Mouse (Mus musculus) adrenal gland, adult 8-10 months (tissue): Measurements from ENCODE around the gene Igsf9b. TPM values are rescaled to one million over a fixed set of nuclear protein-coding genes. Genes with fewer than 3 reads are reported as not detected.

Experiments used
- DNase-seq: peaks from one replicate; pipeline ENCODE4 v3.0.0; 2022
- total RNA-seq, 4 experiments: library from RNA; stranded (reverse); gene quantifications; 2 replicates each; pipeline ENCODE4 v1.2.4; 2022

The Igsf9b gene
- total RNA-seq, 4 experiments from 2014 or later: 3.5 to 8.2 (median 5.9) TPM

- no peak for DNase-seq
Observed at GRCm38 (mm10) chr9:27336962-27337636, 38.1 kb downstream of the Igsf9b start.

- DNase-seq: no peak
Observed at GRCm38 (mm10) chr9:27339168-27339567, 40.2 kb downstream of the Igsf9b start.

GRCm38 (mm10) chr9:27346541-27347269 is 47.7 kb downstream of the Igsf9b start:
- DNase-seq: no peak

- no peak for DNase-seq
Observed at GRCm38 (mm10) chr9:27353082-27353481, 54.1 kb downstream of the Igsf9b start.

GRCm38 (mm10) chr9:27357893-27358292 is 58.9 kb downstream of the Igsf9b start:
- DNase-seq: no peak

GRCm38 (mm10) chr9:27367231-27367630 is 68.2 kb downstream of the Igsf9b start:
- no peak for DNase-seq

- DNase-seq: no peak
Observed at GRCm38 (mm10) chr9:27369108-27369507, 70.1 kb downstream of the Igsf9b start.

- no peak for DNase-seq
Observed at GRCm38 (mm10) chr9:27375746-27376145, 76.7 kb downstream of the Igsf9b start.

- no peak for DNase-seq
Observed at GRCm38 (mm10) chr9:27386951-27387350, 87.9 kb downstream of the Igsf9b start.

GRCm38 (mm10) chr9:27396500-27396899 is 97.5 kb downstream of the Igsf9b start, which contains the start of gene Spata19:
TSS of gene Spata19 (plus strand) at chr9:27396800.
- no peak for DNase-seq

GRCm38 (mm10) chr9:27401169-27401568 is 102.2 kb downstream of the Igsf9b start:
- no peak for DNase-seq

Other genes starting within 250 kb of the Igsf9b start
- 10 to 100 TPM; 40.4 to 55.7 (median 47.1) TPM for gene Jam3, start 143.8 kb upstream of the Igsf9b start, total RNA-seq
- not detected for gene Spata19, start 97.6 kb downstream of the Igsf9b start, total RNA-seq